Mouse (Mus musculus) midbrain, embryonic 16.5 days (tissue): ENCODE results near the gene Iqcg. TPM values are rescaled to one million over a fixed set of nuclear protein-coding genes. Genes with fewer than 3 reads are reported as not detected.

Experiments used
- ATAC-seq: fragments of 200-750 bp; cut with Nextera tagmentation; 2 replicates; pipeline ENCODE4 v1.8.0; 2017; ENCODE audit warnings: moderate TSS enrichment
- H3K27ac ChIP-seq: fragments of 300-500 bp; sonication (generic); 2 replicates; pipeline ENCODE4 v1.5.1; 2014; ENCODE audit warnings: mild to moderate bottlenecking, low read length, mixed read lengths
- H3K27me3 ChIP-seq: fragments of 300-500 bp; sonication (generic); 2 replicates; pipeline ENCODE4 v1.6.1; 2014; ENCODE audit warnings: low read depth, low read length, mixed read lengths; ENCODE audit not compliant: control insufficient read depth, insufficient read depth
- H3K36me3 ChIP-seq: fragments of 300-500 bp; sonication (generic); 2 replicates; pipeline ENCODE4 v1.6.1; 2014; ENCODE audit warnings: mild to moderate bottlenecking, low read length, moderate library complexity, mixed read lengths; ENCODE audit not compliant: control insufficient read depth, insufficient read depth
- H3K4me1 ChIP-seq: fragments of 300-500 bp; sonication (generic); 2 replicates; pipeline ENCODE4 v1.6.1; 2014; ENCODE audit warnings: mild to moderate bottlenecking, low read length, mixed read lengths; ENCODE audit not compliant: control insufficient read depth, insufficient read depth
- H3K4me2 ChIP-seq: fragments of 300-500 bp; sonication (generic); 2 replicates; pipeline ENCODE4 v1.6.1; 2014; ENCODE audit warnings: mild to moderate bottlenecking, low read length, mixed read lengths
- H3K4me3 ChIP-seq: fragments of 300-500 bp; sonication (generic); 2 replicates; pipeline ENCODE4 v1.5.1; 2014; ENCODE audit warnings: low read depth, mild to moderate bottlenecking, low read length, moderate library complexity, mixed read lengths
- H3K9ac ChIP-seq: fragments of 300-500 bp; sonication (generic); 2 replicates; pipeline ENCODE4 v1.6.1; 2014; ENCODE audit warnings: low read depth, low read length, mixed read lengths
- H3K9me3 ChIP-seq: fragments of 300-500 bp; sonication (generic); replicated peaks from 2 replicates; pipeline ENCODE4 v1.6.1; 2014; ENCODE audit warnings: mild to moderate bottlenecking, low read length, mixed read lengths; ENCODE audit not compliant: control insufficient read depth, poor library complexity, severe bottlenecking
- WGBS: fragments of 180-500 bp; shearing (Covaris S2); extraction: QIAGEN DNeasy Blood & Tissue Kit; methylation state at CpG from one replicate; pipeline ENCODE4 v1.1.7; 2014; 5-methylcytosine and 5-hydroxymethylcytosine counted together
- polyA plus RNA-seq: library from polyadenylated mRNA; unstranded; fragments of >200 nt; fragmentation: Nextera tagmentation; extraction: Ambion mirVana; gene quantifications from 2 replicates; pipeline ENCODE4 v1.2.1, GENCODE M21; 2015

Gene Iqcg
- polyA plus RNA-seq, 1 experiment from 2014 or later, result 7.6 TPM

GRCm38 (mm10) chr16:33042682-33043081 is 13.3 kb downstream of the Iqcg start:
- Histone ChIP-seq H3K27me3 (no peaks in the 10 kb centered on the region), H3K27ac (no peak overlapping the region), H3K4me2 (no peak overlapping the region), H3K9me3 (no peaks in the 10 kb centered on the region), H3K4me1 (no peaks in the 10 kb centered on the region), H3K9ac (no peak overlapping the region), H3K4me3 (no peak overlapping the region), H3K36me3 (no peaks in the 10 kb centered on the region)
- no peak for ATAC-seq
- WGBS, result 83% methylated on average over 1 of the region's 1 CpGs

- no peaks in the 10 kb centered on the region for H3K27me3 ChIP-seq
- H3K27ac ChIP-seq, result no peak overlapping the region
- no peak overlapping the region for H3K4me2 ChIP-seq
- H3K9ac ChIP-seq, result no peak overlapping the region
- no peaks in the 10 kb centered on the region for H3K36me3 ChIP-seq
- 88% methylated on average over 4 of the region's 4 CpGs for WGBS
- no peak for ATAC-seq
- no peaks in the 10 kb centered on the region for H3K4me1 ChIP-seq
- H3K4me3 ChIP-seq, result no peak overlapping the region
- no peaks in the 10 kb centered on the region for H3K9me3 ChIP-seq
These were observed 20.0 kb downstream of the Iqcg start for GRCm38 (mm10) chr16:33036006-33036405.

- Histone ChIP-seq H3K4me3 (no peak overlapping the region), H3K9me3 (no peaks in the 10 kb centered on the region), H3K4me1 (no peaks in the 10 kb centered on the region), H3K4me2 (no peak overlapping the region), H3K36me3 (no peaks in the 10 kb centered on the region), H3K27ac (no peak overlapping the region), H3K27me3 (no peaks in the 10 kb centered on the region), H3K9ac (no peak overlapping the region)
- 87% methylated on average over 7 of the region's 7 CpGs for WGBS
- no peak for ATAC-seq
These were observed 29.7 kb downstream of the Iqcg start for GRCm38 (mm10) chr16:33026357-33026756.

GRCm38 (mm10) chr16:33024456-33025104 is 31.4 kb downstream of the Iqcg start:
- no peak overlapping the region for H3K9ac ChIP-seq
- no peaks in the 10 kb centered on the region for H3K4me1 ChIP-seq
- 70% methylated on average over 8 of the region's 8 CpGs for WGBS
- no peaks in the 10 kb centered on the region for H3K36me3 ChIP-seq
- H3K4me3 ChIP-seq, result no peak overlapping the region
- H3K4me2 ChIP-seq, result no peak overlapping the region
- no peak overlapping the region for H3K27ac ChIP-seq
- no peaks in the 10 kb centered on the region for H3K27me3 ChIP-seq
- H3K9me3 ChIP-seq, result no peaks in the 10 kb centered on the region
- ATAC-seq, result no peak

- no peak overlapping the region for H3K4me3 ChIP-seq
- H3K4me1 ChIP-seq, result no peaks in the 10 kb centered on the region
- no peak overlapping the region for H3K4me2 ChIP-seq
- H3K9ac ChIP-seq, result no peak overlapping the region
- no peak for ATAC-seq
- H3K27me3 ChIP-seq, result no peaks in the 10 kb centered on the region
- H3K9me3 ChIP-seq, result no peaks in the 10 kb centered on the region
- no peaks in the 10 kb centered on the region for H3K36me3 ChIP-seq
- no peak overlapping the region for H3K27ac ChIP-seq
- WGBS, result 3% methylated on average over 4 of the region's 4 CpGs
These were observed 32.3 kb downstream of the Iqcg start for GRCm38 (mm10) chr16:33023750-33024149.

- WGBS, result 87% methylated on average over 3 of the region's 3 CpGs
- H3K4me3 ChIP-seq, result no peak overlapping the region
- no peaks in the 10 kb centered on the region for H3K9me3 ChIP-seq
- no peak overlapping the region for H3K27ac ChIP-seq
- no peaks in the 10 kb centered on the region for H3K36me3 ChIP-seq
- no peaks in the 10 kb centered on the region for H3K4me1 ChIP-seq
- ATAC-seq, result no peak
- no peak overlapping the region for H3K9ac ChIP-seq
- H3K4me2 ChIP-seq, result no peak overlapping the region
- no peaks in the 10 kb centered on the region for H3K27me3 ChIP-seq
These were observed 34.6 kb downstream of the Iqcg start for GRCm38 (mm10) chr16:33021381-33021780.

- Histone ChIP-seq H3K9ac (no peak overlapping the region), H3K4me2 (no peak overlapping the region), H3K27ac (no peak overlapping the region), H3K36me3 (0 out of 2 replicates have a peak, but pooled peaks cover under 1% of the 10 kb centered on the region), H3K4me1 (no peaks in the 10 kb centered on the region), H3K27me3 (no peaks in the 10 kb centered on the region), H3K4me3 (no peak overlapping the region), H3K9me3 (no peaks in the 10 kb centered on the region)
- ATAC-seq, result no peak
- 77% methylated on average over 21 of the region's 21 CpGs for WGBS
These were observed 36.8 kb downstream of the Iqcg start for GRCm38 (mm10) chr16:33019117-33019770.

GRCm38 (mm10) chr16:33017677-33018349 is 38.2 kb downstream of the Iqcg start:
- Histone ChIP-seq H3K36me3 (peaks cover 11% of the 10 kb centered on the region; the same call in 1 of the 2 replicates), H3K4me3 (no peak overlapping the region), H3K4me1 (no peaks in the 10 kb centered on the region), H3K4me2 (no peak overlapping the region), H3K27ac (no peak overlapping the region), H3K9ac (no peak overlapping the region), H3K27me3 (no peaks in the 10 kb centered on the region), H3K9me3 (no peaks in the 10 kb centered on the region)
- WGBS, result 96% methylated on average over 5 of the region's 5 CpGs
- ATAC-seq, result no peak

- WGBS, result 88% methylated on average over 2 of the region's 2 CpGs
- no peaks in the 10 kb centered on the region for H3K9me3 ChIP-seq
- no peaks in the 10 kb centered on the region for H3K4me1 ChIP-seq
- no peak overlapping the region for H3K9ac ChIP-seq
- no peak overlapping the region for H3K4me2 ChIP-seq
- ATAC-seq, result no peak
- H3K27me3 ChIP-seq, result no peaks in the 10 kb centered on the region
- H3K27ac ChIP-seq, result no peak overlapping the region
- peaks cover 11% of the 10 kb centered on the region; the same call in 1 of the 2 replicates for H3K36me3 ChIP-seq
- H3K4me3 ChIP-seq, result no peak overlapping the region
These were observed 40.0 kb downstream of the Iqcg start for GRCm38 (mm10) chr16:33015986-33016385.
